Mouse (Mus musculus): ENCODE results near the gene Apopt1. TPM values are rescaled to one million over a fixed set of nuclear protein-coding genes. Genes with fewer than 3 reads are reported as not detected.

Gene Apopt1
- total RNA-seq, 2 experiments from 2014 or later = 44.6 to 60.6 TPM

Other genes starting within 250 kb of the Apopt1 start
- not detected in 2 replicates for gene Gm266, start 227.4 kb upstream of the Apopt1 start, total RNA-seq (2015)
- gene Gm266, start 227.4 kb upstream of the Apopt1 start, total RNA-seq (2017) = not detected in 2 replicates
- gene Eif5, start 175.2 kb upstream of the Apopt1 start, total RNA-seq (2015) = 255 and 299 TPM in 2 replicates
- gene Eif5, start 175.2 kb upstream of the Apopt1 start, total RNA-seq (2017) = 203 and 252 TPM in 2 replicates
- gene Mark3, start 138.7 kb upstream of the Apopt1 start, total RNA-seq (2015) = 61.6 and 69.6 TPM in 2 replicates
- 77.3 and 80.9 TPM in 2 replicates for gene Mark3, start 138.7 kb upstream of the Apopt1 start, total RNA-seq (2017)
- gene Ckb, start 40.9 kb upstream of the Apopt1 start, total RNA-seq (2015) = 8.0 and 9.7 TPM in 2 replicates
- 22.0 and 23.1 TPM in 2 replicates for gene Ckb, start 40.9 kb upstream of the Apopt1 start, total RNA-seq (2017)
- gene Trmt61a, start 35.2 kb upstream of the Apopt1 start, total RNA-seq (2015) = 2.3 and 3.2 TPM in 2 replicates
- 2.2 and 3.8 TPM in 2 replicates for gene Trmt61a, start 35.2 kb upstream of the Apopt1 start, total RNA-seq (2017)
- 10.8 and 11.4 TPM in 2 replicates for gene Bag5, start within 50 bp of the Apopt1 start, total RNA-seq (2015)
- 19.1 and 21.8 TPM in 2 replicates for gene Bag5, start within 50 bp of the Apopt1 start, total RNA-seq (2017)
- 36.3 and 36.7 TPM in 2 replicates for gene Klc1, start 45.6 kb downstream of the Apopt1 start, total RNA-seq (2015)
- 72.7 and 83.1 TPM in 2 replicates for gene Klc1, start 45.6 kb downstream of the Apopt1 start, total RNA-seq (2017)
- gene Xrcc3, start 100.6 kb downstream of the Apopt1 start, total RNA-seq (2015) = 3.7 and 4.6 TPM in 2 replicates
- 3.2 and 3.3 TPM in 2 replicates for gene Xrcc3, start 100.6 kb downstream of the Apopt1 start, total RNA-seq (2017)
- 10.5 and 14.8 TPM in 2 replicates for gene Zfyve21, start 100.9 kb downstream of the Apopt1 start, total RNA-seq (2015)
- gene Zfyve21, start 100.9 kb downstream of the Apopt1 start, total RNA-seq (2017) = 7.4 and 11.0 TPM in 2 replicates
- 3.8 and 6.9 TPM in 2 replicates for gene Ppp1r13b, start 194.8 kb downstream of the Apopt1 start, total RNA-seq (2015)
- 2.8 and 3.3 TPM in 2 replicates for gene Ppp1r13b, start 194.8 kb downstream of the Apopt1 start, total RNA-seq (2017)

Data from megakaryocyte, adult 5-6 weeks (primary cell).